Comparison of ENCODE assay signal across 18 mouse cellular contexts in genomic region chr17:35507556-35508260, GRCm38 (mm10). TPM values are rescaled to one million over a fixed set of nuclear protein-coding genes. Genes with fewer than 3 reads are reported as not detected.
"Had no signal": no experiment of that assay in that cellular context is flagged by ENCODE, and none has a peak within 500 bp of the region (broad histone marks: within the 10 kb centered on the region; RNA-seq: fewer than 3 reads in every experiment).

No protein-coding gene starts in this region.

- H3K9ac ChIP-seq: liver, embryonic 15.5 days; midbrain, embryonic 12.5 days; neural tube, embryonic 12.5 days had no signal

- H3K36me3 ChIP-seq: midbrain, embryonic 12.5 days; neural tube, embryonic 12.5 days had no signal

- H3K9me3 ChIP-seq: limb, embryonic 10.5 days; liver, embryonic 15.5 days; megakaryocyte, embryonic 14.5 days; midbrain, embryonic 12.5 days; neural tube, embryonic 12.5 days had no signal

- H3K4me1 ChIP-seq: liver, embryonic 15.5 days had no signal

- H3K4me3 ChIP-seq: limb, embryonic 10.5 days; liver, embryonic 15.5 days; megakaryocyte, embryonic 14.5 days; midbrain, embryonic 12.5 days; neural tube, embryonic 12.5 days had no signal

- H3K4me2 ChIP-seq: liver, embryonic 11.5 days; liver, embryonic 15.5 days; midbrain, embryonic 12.5 days; neural tube, embryonic 12.5 days had no signal

- H3K27ac ChIP-seq: limb, embryonic 10.5 days; liver, embryonic 15.5 days; midbrain, embryonic 12.5 days; neural tube, embryonic 12.5 days had no signal

- ATAC-seq: lung, postnatal 0 days had no signal

- DNase-seq: kidney, adult 2 months; kidney, postnatal 36 days; lung, adult 2 months; lung, postnatal 36 days; right cerebral cortex, postnatal 4 days; spleen, adult 18-20 months; thymus, adult 18-20 months; thymus, postnatal 14 days had no signal

RNA-seq across cellular contexts. Expression of gene Pou5f1, which starts 1.9 kb away (rescaled TPM):
- total RNA-seq: midbrain, postnatal 0 days; neutrophil, adult 5-6 weeks had no signal
- polyA plus RNA-seq: kidney, adult 2 months; limb, embryonic 10.5 days; liver, embryonic 11.5 days; liver, embryonic 15.5 days; lung, adult 2 months; lung, postnatal 0 days; midbrain, embryonic 12.5 days; midbrain, postnatal 0 days; neural tube, embryonic 12.5 days had no signal

RNA-seq across cellular contexts. Expression of gene Psors1c2, which starts 25.3 kb away (rescaled TPM):
- total RNA-seq: layer of hippocampus, postnatal 10 days; midbrain, postnatal 0 days; neutrophil, adult 5-6 weeks had no signal
- polyA plus RNA-seq: lung, postnatal 0 days had no signal

RNA-seq across cellular contexts. Expression of gene H2-Q10, which starts 37.8 kb away (rescaled TPM):
- total RNA-seq: midbrain, postnatal 0 days had no signal
